Mouse (Mus musculus) midbrain, postnatal 0 days (tissue): ENCODE measurements at regions not wholly inside any gene's neighbourhood (a gene's known extent, or its start where the extent isn't known, plus 50 kb on each side); places are given as distances from the start of the nearest gene placed in this dataset.

ENCODE experiments used
- ATAC-seq: fragments of 200-750 bp; cut with Nextera tagmentation; 2 replicates; pipeline ENCODE4 v1.8.0; 2017; ENCODE audit warnings: moderate number of reproducible peaks, mild to moderate bottlenecking, moderate TSS enrichment, moderate library complexity; ENCODE audit not compliant: low FRiP score
- DNase-seq: peaks from one replicate; pipeline ENCODE4 v3.0.0-alpha.2; 2015; ENCODE audit warnings: low spot score
- H3K27ac ChIP-seq: fragments of 300-500 bp; sonication (generic); 2 replicates; pipeline ENCODE4 v1.5.1; 2014; ENCODE audit warnings: low read depth, mild to moderate bottlenecking, low read length, mixed read lengths
- H3K27me3 ChIP-seq: fragments of 300-500 bp; sonication (generic); 2 replicates; pipeline ENCODE4 v1.6.1; 2014; ENCODE audit warnings: low read length, control low read depth, mixed read lengths; ENCODE audit not compliant: insufficient read depth
- H3K36me3 ChIP-seq: fragments of 300-500 bp; sonication (generic); 2 replicates; pipeline ENCODE4 v1.6.1; 2014; ENCODE audit warnings: low read length, control low read depth, mixed read lengths; ENCODE audit not compliant: insufficient read depth
- H3K4me1 ChIP-seq: fragments of 300-500 bp; sonication (generic); 2 replicates; pipeline ENCODE4 v1.6.1; 2014; ENCODE audit warnings: mild to moderate bottlenecking, control low read depth, antibody characterized with exemption, low read length, mixed read lengths; ENCODE audit not compliant: insufficient read depth
- H3K4me2 ChIP-seq: fragments of 300-500 bp; sonication (generic); 2 replicates; pipeline ENCODE4 v1.6.1; 2014; ENCODE audit warnings: low read depth, mild to moderate bottlenecking, low read length, mixed read lengths; ENCODE audit not compliant: poor library complexity, severe bottlenecking
- H3K4me3 ChIP-seq: fragments of 300-500 bp; sonication (generic); 2 replicates; pipeline ENCODE4 v1.5.1; 2014; ENCODE audit warnings: low read depth, mild to moderate bottlenecking, low read length, moderate library complexity
- H3K9ac ChIP-seq: fragments of 300-500 bp; sonication (generic); replicated peaks from 2 replicates; pipeline ENCODE4 v1.6.1; 2014; ENCODE audit warnings: mild to moderate bottlenecking, low read length, moderate library complexity, mixed read lengths; ENCODE audit not compliant: poor library complexity, severe bottlenecking
- H3K9me3 ChIP-seq: fragments of 300-500 bp; sonication (generic); 2 replicates; pipeline ENCODE4 v1.6.1; 2016; ENCODE audit warnings: low read length, control low read depth
- CTCF ChIP-seq: IDR thresholded peaks from 2 replicates; pipeline ENCODE4 v1.5.1; 2016; ENCODE audit warnings: antibody characterized with exemption, mild to moderate bottlenecking
- WGBS: fragments of 180-500 bp; shearing (Covaris S2); extraction: QIAGEN DNeasy Blood & Tissue Kit; methylation state at CpG from one replicate; pipeline ENCODE4 v1.1.7; 2014; 5-methylcytosine and 5-hydroxymethylcytosine counted together

DNA sequence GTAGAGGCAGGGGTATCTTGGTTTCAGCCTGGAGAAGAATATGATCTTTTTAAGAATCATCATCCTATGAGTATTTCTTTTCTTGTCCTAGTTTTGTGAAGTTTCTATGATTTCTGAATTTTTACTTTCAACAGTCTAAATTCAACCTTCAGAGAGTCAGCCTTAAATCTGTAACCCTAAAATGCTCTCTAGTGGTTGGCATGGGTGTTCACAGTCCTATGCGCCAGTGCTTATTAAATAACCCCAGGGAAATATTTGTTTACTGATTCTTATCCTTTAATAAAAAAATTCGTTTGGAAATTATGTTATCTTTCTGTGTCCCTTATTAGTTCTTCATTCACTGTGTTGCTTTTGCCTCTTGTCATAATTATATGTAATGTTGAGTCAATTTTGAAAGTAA is 436.5 kb upstream of the Fign start:
- no peak for DNase-seq
- TF ChIP-seq CTCF = peak; percentile 51
- 71% methylated on average over 2 of the region's 2 CpGs for WGBS
- no peak for ATAC-seq
- Histone ChIP-seq H3K9ac (no peak overlapping the region), H3K4me2 (no peak overlapping the region), H3K36me3 (no peaks in the 10 kb centered on the region), H3K27ac (no peak overlapping the region), H3K9me3 (no peaks in the 10 kb centered on the region), H3K4me3 (no peak overlapping the region), H3K4me1 (no peaks in the 10 kb centered on the region), H3K27me3 (no peaks in the 10 kb centered on the region)

DNA sequence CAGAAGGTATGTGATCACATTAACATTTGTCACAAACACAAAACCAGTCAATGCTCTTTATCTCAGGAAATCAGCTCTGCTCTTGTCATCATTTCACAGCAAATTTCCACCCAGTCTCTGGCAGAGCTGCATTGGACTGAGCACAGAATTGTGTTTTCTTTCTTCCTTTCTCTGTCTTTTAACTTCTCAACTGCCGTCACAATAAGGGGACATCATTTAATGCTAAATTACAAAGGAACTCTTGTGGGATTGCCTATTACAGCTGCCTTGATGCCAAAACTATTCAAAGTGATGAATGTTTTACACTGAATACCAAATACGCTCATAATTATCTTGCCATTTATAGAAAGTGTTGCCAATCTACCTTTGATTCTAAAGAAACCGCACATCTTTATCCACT is 424.9 kb upstream of the Fign start:
- WGBS = 42% methylated on average over 3 of the region's 3 CpGs
- no peak for TF ChIP-seq CTCF
- no peak overlapping the region for H3K9ac ChIP-seq
- no peak overlapping the region for H3K27ac ChIP-seq
- H3K4me2 ChIP-seq = no peak overlapping the region
- DNase-seq (no peak), ATAC-seq (no peak)
- no peak overlapping the region for H3K4me3 ChIP-seq
- H3K9me3 ChIP-seq = no peaks in the 10 kb centered on the region
- no peaks in the 10 kb centered on the region for H3K27me3 ChIP-seq
- H3K4me1 ChIP-seq = no peaks in the 10 kb centered on the region
- no peaks in the 10 kb centered on the region for H3K36me3 ChIP-seq

DNA sequence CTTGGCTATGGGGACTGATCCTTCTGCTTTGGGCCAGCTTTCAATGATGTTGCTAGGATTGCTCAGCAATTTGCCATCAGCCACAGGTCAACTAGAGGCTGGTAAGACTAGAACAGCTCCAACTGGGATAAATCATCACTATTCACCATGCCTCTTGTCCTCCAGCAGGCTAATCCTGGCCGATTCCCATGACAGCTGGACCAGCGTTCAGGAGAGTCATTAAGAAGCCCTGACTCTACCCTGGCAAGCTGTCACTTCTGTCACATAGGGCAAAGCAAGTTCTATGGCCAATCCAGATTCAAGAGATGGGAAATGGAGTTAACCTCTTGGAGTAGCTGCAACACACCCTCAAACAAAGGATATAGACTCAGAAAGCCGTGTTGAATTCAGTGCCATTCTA is 424.4 kb upstream of the Fign start:
- Histone ChIP-seq H3K4me2 (no peak overlapping the region), H3K4me1 (no peaks in the 10 kb centered on the region), H3K4me3 (no peak overlapping the region), H3K9me3 (no peaks in the 10 kb centered on the region), H3K9ac (no peak overlapping the region), H3K27ac (no peak overlapping the region), H3K27me3 (no peaks in the 10 kb centered on the region), H3K36me3 (no peaks in the 10 kb centered on the region)
- ATAC-seq (no peak), DNase-seq (peak; percentile 24)
- TF ChIP-seq CTCF = no peak
- 46% methylated on average over 3 of the region's 3 CpGs for WGBS

DNA sequence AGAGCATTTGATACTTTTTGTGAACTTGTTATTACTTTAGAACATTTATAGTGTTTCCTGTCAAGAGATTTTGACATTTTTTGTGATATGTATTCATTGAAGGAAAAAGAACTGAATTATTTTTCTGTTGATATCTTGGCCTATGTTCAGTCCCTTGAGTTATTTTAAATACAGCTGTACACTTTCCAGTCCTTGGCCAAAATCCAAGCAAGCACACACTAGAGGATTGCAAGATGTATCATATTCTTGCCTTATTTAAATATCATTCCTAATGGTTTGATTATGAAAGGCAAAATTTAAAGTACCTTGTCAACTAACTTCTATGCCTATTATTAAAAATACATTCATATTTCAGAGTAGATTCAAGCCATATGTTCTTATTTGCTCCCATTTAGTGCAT is 397.9 kb upstream of the Fign start:
- H3K9me3 ChIP-seq = no peaks in the 10 kb centered on the region
- no peak for TF ChIP-seq CTCF
- no peak overlapping the region for H3K4me3 ChIP-seq
- no peak for ATAC-seq
- no peak for DNase-seq
- no peaks in the 10 kb centered on the region for H3K36me3 ChIP-seq
- no peaks in the 10 kb centered on the region for H3K4me1 ChIP-seq
- no peak overlapping the region for H3K4me2 ChIP-seq
- no peaks in the 10 kb centered on the region for H3K27me3 ChIP-seq
- H3K27ac ChIP-seq = no peak overlapping the region
- H3K9ac ChIP-seq = no peak overlapping the region

DNA sequence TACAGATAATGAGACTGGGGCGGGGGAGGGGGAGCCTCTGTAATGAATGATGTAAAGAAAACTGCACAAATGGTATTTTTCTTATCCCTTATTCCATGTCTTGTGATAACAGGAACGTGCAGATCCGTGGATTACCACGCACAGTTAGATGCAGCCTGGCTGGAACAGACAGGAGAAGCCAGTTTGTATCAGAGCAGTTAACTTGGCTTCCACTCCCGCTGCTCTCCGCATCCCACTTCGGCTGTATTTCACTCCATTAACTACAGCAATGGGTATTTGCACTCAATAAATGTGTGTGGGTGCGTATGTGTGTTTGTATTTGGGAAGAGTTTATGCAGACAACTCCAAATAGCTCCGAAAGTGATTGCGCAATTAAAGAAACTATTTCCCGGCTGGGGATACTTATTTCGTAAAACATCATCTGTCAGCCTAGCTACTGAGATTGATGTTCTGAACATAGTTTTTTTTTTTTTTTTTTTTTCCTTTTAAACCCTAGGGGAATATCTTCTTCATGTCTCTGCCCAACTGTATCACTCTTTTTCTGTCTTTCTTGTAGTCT is 368.7 kb upstream of the Fign start:
- DNase-seq = peak; percentile 9
- H3K27ac ChIP-seq = no peak overlapping the region
- H3K4me2 ChIP-seq = no peak overlapping the region
- H3K4me3 ChIP-seq = no peak overlapping the region
- TF ChIP-seq CTCF = no peak
- no peaks in the 10 kb centered on the region for H3K27me3 ChIP-seq
- H3K9ac ChIP-seq = no peak overlapping the region
- 88% methylated on average over 12 of the region's 12 CpGs for WGBS
- no peak for ATAC-seq
- H3K36me3 ChIP-seq = no peaks in the 10 kb centered on the region
- no peaks in the 10 kb centered on the region for H3K4me1 ChIP-seq
- no peaks in the 10 kb centered on the region for H3K9me3 ChIP-seq

DNA sequence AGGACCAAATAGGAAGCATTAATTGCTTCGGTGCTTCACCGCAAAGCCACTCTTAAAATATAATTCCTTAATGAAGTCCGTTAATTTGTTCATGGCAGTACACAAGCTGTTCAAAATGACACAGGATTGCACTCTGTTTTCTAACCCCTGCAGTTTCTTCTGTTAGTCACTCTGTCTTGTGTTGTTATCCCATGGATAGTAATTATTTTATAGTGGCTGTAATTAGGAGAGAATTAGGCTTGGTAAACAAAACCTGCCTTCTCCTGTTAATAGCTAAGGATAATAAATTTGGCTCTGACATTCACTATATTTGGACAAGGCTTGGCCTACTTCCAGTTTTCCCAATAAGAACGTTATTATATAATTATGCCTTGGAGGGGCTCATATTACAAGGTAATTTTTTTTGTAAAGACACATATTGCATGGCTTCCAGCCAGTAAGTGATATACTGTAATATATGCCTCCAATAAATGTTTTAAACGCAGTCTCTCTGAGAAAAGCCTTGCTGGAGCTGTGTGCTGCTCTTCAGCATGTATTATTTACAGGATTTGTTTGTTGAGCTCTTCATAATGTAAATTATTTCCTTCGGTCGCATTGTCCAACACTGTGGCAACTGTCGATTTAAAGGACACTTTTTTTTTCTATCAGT is 364.8 kb upstream of the Fign start:
- DNase-seq (peak; percentile 62), ATAC-seq (no peak)
- no peaks in the 10 kb centered on the region for H3K4me1 ChIP-seq
- H3K4me3 ChIP-seq = no peak overlapping the region
- no peaks in the 10 kb centered on the region for H3K36me3 ChIP-seq
- no peaks in the 10 kb centered on the region for H3K9me3 ChIP-seq
- H3K27me3 ChIP-seq = no peaks in the 10 kb centered on the region
- no peak overlapping the region for H3K9ac ChIP-seq
- WGBS = 62% methylated on average over 8 of the region's 8 CpGs
- no peak for TF ChIP-seq CTCF
- no peak overlapping the region for H3K4me2 ChIP-seq
- H3K27ac ChIP-seq = no peak overlapping the region
